Mouse (Mus musculus) liver, adult 10 weeks (tissue): ENCODE data around the gene Tmem209. TPM values are rescaled to one million over a fixed set of nuclear protein-coding genes. Genes with fewer than 3 reads are reported as not detected.

ENCODE experiments used
- polyA plus RNA-seq: library from polyadenylated mRNA; stranded (reverse); fragments of 350-450 nt; fragmentation: Illumina TruSeq; extraction: RNeasy Lipid Tissue Mini Kit (QIAGEN cat#74804); gene quantifications from one replicate; pipeline ENCODE4 v1.2.3, GENCODE M21; 2014; ENCODE audit warnings: low read depth, low replicate concordance

The Tmem209 gene
- 17.3 TPM for polyA plus RNA-seq

GRCm38 (mm10) chr6:30509265-30510239 is at the start of gene Tmem209, which contains the start of gene Ssmem1:
Tmem209 (minus strand) TSS chr6:30509783.
Ssmem1 (plus strand) TSS chr6:30509849.

GRCm38 (mm10) chr6:30541009-30541799 is 31.6 kb upstream of the Tmem209 start, which contains the start of gene Cpa2:
Cpa2 (plus strand) TSS chr6:30541582.

Other genes with a start within 250 kb of the Tmem209 start
- gene Ube2h, start 205.2 kb downstream of the Tmem209 start, polyA plus RNA-seq = 50.6 TPM
- gene Zc3hc1, start 118.8 kb downstream of the Tmem209 start, polyA plus RNA-seq = 2.2 TPM
- 24.2 TPM for gene Klhdc10, start 107.9 kb downstream of the Tmem209 start, polyA plus RNA-seq
- gene Ssmem1, start 66 bp upstream of the Tmem209 start, polyA plus RNA-seq = not detected
- gene Cpa2, start 31.8 kb upstream of the Tmem209 start, polyA plus RNA-seq = not detected
- not detected for gene Cpa4, start 58.6 kb upstream of the Tmem209 start, polyA plus RNA-seq
- gene Cpa5, start 101.2 kb upstream of the Tmem209 start, polyA plus RNA-seq = not detected
- gene Cpa1, start 129.4 kb upstream of the Tmem209 start, polyA plus RNA-seq = not detected
- gene Cep41, start 184.0 kb upstream of the Tmem209 start, polyA plus RNA-seq = 3.1 TPM
- 3.8 TPM for gene Mest, start 213.8 kb upstream of the Tmem209 start, polyA plus RNA-seq